Mouse (Mus musculus) hindbrain, embryonic 13.5 days (tissue): ENCODE data around the gene Gm8369. TPM values are rescaled to one million over a fixed set of nuclear protein-coding genes. Genes with fewer than 3 reads are reported as not detected.
"Not testable (repeated sequence)": the region's sequence is repeated elsewhere in the genome, so short reads cannot be mapped to it uniquely, and the experiment has no call there.

Source experiments
- ATAC-seq: fragments of 200-750 bp; cut with Nextera tagmentation; 2 replicates; pipeline ENCODE4 v1.8.0; 2017; ENCODE audit warnings: moderate TSS enrichment; ENCODE audit not compliant: low FRiP score
- H3K27ac ChIP-seq: fragments of 300-500 bp; sonication (generic); 2 replicates; pipeline ENCODE4 v1.5.1; 2015; ENCODE audit warnings: inconsistent platforms, mild to moderate bottlenecking, moderate library complexity
- H3K27me3 ChIP-seq: fragments of 300-500 bp; sonication (generic); 2 replicates; pipeline ENCODE4 v1.6.1; 2015; ENCODE audit warnings: mild to moderate bottlenecking, inconsistent platforms
- H3K36me3 ChIP-seq: fragments of 300-500 bp; sonication (generic); 2 replicates; pipeline ENCODE4 v1.6.1; 2015; ENCODE audit warnings: mild to moderate bottlenecking, inconsistent platforms
- H3K4me1 ChIP-seq: fragments of 300-500 bp; sonication (generic); replicated peaks from 2 replicates; pipeline ENCODE4 v1.6.1; 2015; ENCODE audit warnings: inconsistent platforms
- H3K4me2 ChIP-seq: fragments of 300-500 bp; sonication (generic); 2 replicates; pipeline ENCODE4 v1.6.1; 2015; ENCODE audit warnings: inconsistent platforms, mild to moderate bottlenecking, moderate library complexity
- H3K4me3 ChIP-seq: fragments of 300-500 bp; sonication (generic); 2 replicates; pipeline ENCODE4 v1.5.1; 2015; ENCODE audit warnings: mild to moderate bottlenecking, inconsistent platforms
- H3K9ac ChIP-seq: fragments of 300-500 bp; sonication (generic); 2 replicates; pipeline ENCODE4 v1.6.1; 2015; ENCODE audit warnings: mild to moderate bottlenecking, inconsistent platforms
- H3K9me3 ChIP-seq: fragments of 300-500 bp; sonication (generic); 2 replicates; pipeline ENCODE4 v1.6.1; 2016; ENCODE audit warnings: inconsistent platforms
- WGBS: fragments of 180-500 bp; shearing (Covaris S2); methylation state at CpG from one replicate; pipeline ENCODE4 v1.1.7; 2015; 5-methylcytosine and 5-hydroxymethylcytosine counted together
- polyA plus RNA-seq: library from polyadenylated mRNA; unstranded; fragments of >200 nt; fragmentation: Nextera tagmentation; extraction: Ambion mirVana; gene quantifications from 2 replicates; pipeline ENCODE4 v1.2.1, GENCODE M21; 2015

Gm8369 gene
- polyA plus RNA-seq, 1 experiment from 2014 or later, result not detected

- no peak overlapping the region for H3K9ac ChIP-seq
- no peaks in the 10 kb centered on the region for H3K36me3 ChIP-seq
- H3K4me1 ChIP-seq, result no peaks in the 10 kb centered on the region
- H3K4me3 ChIP-seq, result no peak overlapping the region
- ATAC-seq, result no peak
- no peaks in the 10 kb centered on the region for H3K9me3 ChIP-seq
- WGBS, result 86% methylated on average over 3 of the region's 3 CpGs
- no peaks in the 10 kb centered on the region for H3K27me3 ChIP-seq
- no peak overlapping the region for H3K4me2 ChIP-seq
- no peak overlapping the region for H3K27ac ChIP-seq
Observed at GRCm38 (mm10) chr19:11485266-11485665, 472 bp upstream of the Gm8369 start.

GRCm38 (mm10) chr19:11486599-11486998, 861 bp downstream of the Gm8369 start:
- WGBS, result 83% methylated on average over 1 of the region's 1 CpGs
- H3K4me2 ChIP-seq, result no peak overlapping the region
- H3K9me3 ChIP-seq, result no peaks in the 10 kb centered on the region
- ATAC-seq, result no peak
- no peaks in the 10 kb centered on the region for H3K27me3 ChIP-seq
- H3K36me3 ChIP-seq, result no peaks in the 10 kb centered on the region
- H3K4me1 ChIP-seq, result no peaks in the 10 kb centered on the region
- no peak overlapping the region for H3K27ac ChIP-seq
- H3K9ac ChIP-seq, result no peak overlapping the region
- H3K4me3 ChIP-seq, result no peak overlapping the region

GRCm38 (mm10) chr19:11491406-11492189, 5.9 kb downstream of the Gm8369 start:
- no peak for ATAC-seq
- 80% methylated on average over 4 of the region's 4 CpGs for WGBS
- Histone ChIP-seq H3K27me3 (no peaks in the 10 kb centered on the region), H3K9ac (no peak overlapping the region), H3K27ac (no peak overlapping the region), H3K9me3 (no peaks in the 10 kb centered on the region), H3K4me1 (no peaks in the 10 kb centered on the region), H3K36me3 (no peaks in the 10 kb centered on the region), H3K4me3 (no peak overlapping the region), H3K4me2 (no peak overlapping the region)

DNA sequence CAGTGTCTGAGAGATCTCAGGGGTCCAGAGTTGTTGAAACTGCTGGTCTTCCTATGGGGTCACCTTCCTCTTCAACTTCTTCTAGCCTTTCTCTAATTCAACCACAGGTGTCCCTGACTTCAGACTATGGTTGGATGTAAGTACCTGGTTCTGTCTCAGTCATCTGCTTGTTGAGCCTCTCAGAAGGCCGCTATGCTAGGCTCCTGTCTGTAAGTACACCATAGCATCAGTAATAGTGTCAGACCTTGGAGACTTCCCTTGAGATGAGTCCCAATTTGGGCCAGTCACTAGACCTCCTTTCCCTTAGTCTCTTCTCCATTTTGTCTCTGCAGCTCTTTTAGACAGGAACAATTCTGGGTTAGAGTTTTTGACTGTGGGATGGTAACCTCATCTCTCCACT, 6.9 kb downstream of the Gm8369 start:
- H3K27ac ChIP-seq, result no peak overlapping the region
- WGBS, result 87% methylated on average over 1 of the region's 1 CpGs
- no peaks in the 10 kb centered on the region for H3K36me3 ChIP-seq
- H3K27me3 ChIP-seq, result no peaks in the 10 kb centered on the region
- H3K9me3 ChIP-seq, result no peaks in the 10 kb centered on the region
- H3K4me1 ChIP-seq, result no peaks in the 10 kb centered on the region
- H3K4me3 ChIP-seq, result no peak overlapping the region
- no peak for ATAC-seq
- no peak overlapping the region for H3K9ac ChIP-seq
- no peak overlapping the region for H3K4me2 ChIP-seq

GRCm38 (mm10) chr19:11494519-11494918, 8.8 kb downstream of the Gm8369 start:
- H3K27me3 ChIP-seq, result no peaks in the 10 kb centered on the region
- H3K9ac ChIP-seq, result no peak overlapping the region
- H3K4me1 ChIP-seq, result no peaks in the 10 kb centered on the region
- H3K4me2 ChIP-seq, result no peak overlapping the region
- H3K36me3 ChIP-seq, result no peaks in the 10 kb centered on the region
- H3K9me3 ChIP-seq, result no peaks in the 10 kb centered on the region
- WGBS, result 85% methylated on average over 3 of the region's 3 CpGs
- ATAC-seq, result no peak
- no peak overlapping the region for H3K27ac ChIP-seq
- H3K4me3 ChIP-seq, result no peak overlapping the region

DNA sequence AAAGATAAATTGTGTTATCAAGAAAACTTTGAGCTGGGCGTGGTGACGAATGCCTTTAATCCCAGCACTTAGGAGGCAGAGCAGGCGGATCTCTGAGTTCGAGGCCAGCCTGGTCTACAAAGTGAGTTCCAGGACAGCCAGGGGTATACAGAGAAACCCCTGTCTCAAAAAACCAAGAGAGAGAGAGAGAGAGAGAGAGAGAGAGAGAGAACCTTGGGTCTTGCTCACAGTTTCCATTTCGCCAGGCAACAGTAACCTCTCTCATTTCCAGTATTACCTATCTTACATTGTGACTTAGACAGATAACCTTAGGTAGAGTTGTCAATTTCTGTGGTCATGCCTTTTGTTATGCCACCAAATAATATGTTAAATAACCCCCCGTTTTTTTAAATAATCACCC, 10.6 kb downstream of the Gm8369 start:
- no peak overlapping the region for H3K9ac ChIP-seq
- ATAC-seq, result no peak
- WGBS, result 89% methylated on average over 6 of the region's 6 CpGs
- H3K4me2 ChIP-seq, result no peak overlapping the region
- no peaks in the 10 kb centered on the region for H3K4me1 ChIP-seq
- no peaks in the 10 kb centered on the region for H3K9me3 ChIP-seq
- no peaks in the 10 kb centered on the region for H3K36me3 ChIP-seq
- H3K27ac ChIP-seq, result no peak overlapping the region
- H3K27me3 ChIP-seq, result no peaks in the 10 kb centered on the region
- no peak overlapping the region for H3K4me3 ChIP-seq

DNA sequence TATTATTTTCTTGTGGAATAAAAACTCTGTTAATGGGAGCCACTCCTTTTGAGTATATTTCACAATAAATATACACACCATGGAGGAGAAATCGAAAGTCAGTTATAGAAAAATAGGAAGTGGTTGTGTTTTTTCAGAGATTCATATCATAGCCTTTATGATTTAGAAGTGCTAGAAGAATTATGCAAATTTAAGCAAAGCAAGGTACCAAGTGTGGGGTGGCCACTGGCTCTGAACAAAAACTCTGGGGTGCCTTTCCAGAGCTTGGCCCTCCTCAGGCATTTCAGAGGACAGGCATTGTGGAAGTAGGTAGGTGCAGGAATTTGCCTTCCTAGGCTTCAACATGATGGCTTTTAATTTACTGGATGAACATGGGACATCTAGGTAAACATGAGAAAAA, 11.6 kb downstream of the Gm8369 start:
- H3K27me3 ChIP-seq, H3K4me2 ChIP-seq, H3K9me3 ChIP-seq, H3K4me3 ChIP-seq, H3K4me1 ChIP-seq, H3K36me3 ChIP-seq, ATAC-seq, H3K27ac ChIP-seq, H3K9ac ChIP-seq: not testable (repeated sequence)
- 85% methylated on average over 1 of the region's 1 CpGs for WGBS

DNA sequence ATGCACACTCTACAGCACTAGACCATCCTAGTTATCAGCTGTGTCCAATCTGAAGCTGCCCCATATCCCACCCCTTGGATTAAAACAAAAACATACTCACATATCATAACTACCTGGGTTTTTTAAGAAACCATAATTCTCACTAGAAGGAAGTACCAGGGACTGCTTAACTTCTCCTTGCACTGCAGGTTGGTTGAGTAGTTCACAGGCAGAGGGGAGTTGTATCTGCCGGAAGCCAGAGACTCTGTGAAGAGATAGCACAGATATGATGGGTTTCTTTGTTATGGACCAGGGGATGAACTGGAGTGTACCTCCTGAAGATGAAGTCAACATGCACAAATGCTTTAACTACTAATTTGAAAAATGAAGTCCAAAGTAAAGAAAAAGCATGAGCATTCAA, 15.1 kb downstream of the Gm8369 start:
- Histone ChIP-seq H3K36me3 (no peaks in the 10 kb centered on the region), H3K4me3 (no peak overlapping the region), H3K9me3 (no peaks in the 10 kb centered on the region), H3K4me2 (no peak overlapping the region), H3K9ac (no peak overlapping the region), H3K27me3 (no peaks in the 10 kb centered on the region), H3K4me1 (no peaks in the 10 kb centered on the region), H3K27ac (no peak overlapping the region)
- WGBS, result 93% methylated on average over 1 of the region's 1 CpGs
- no peak for ATAC-seq

GRCm38 (mm10) chr19:11501326-11501725, 15.6 kb downstream of the Gm8369 start:
- Histone ChIP-seq H3K9me3 (no peaks in the 10 kb centered on the region), H3K9ac (no peak overlapping the region), H3K4me1 (no peaks in the 10 kb centered on the region), H3K27ac (no peak overlapping the region), H3K4me2 (no peak overlapping the region), H3K27me3 (no peaks in the 10 kb centered on the region), H3K4me3 (no peak overlapping the region), H3K36me3 (no peaks in the 10 kb centered on the region)
- ATAC-seq, result no peak
- 90% methylated on average over 4 of the region's 4 CpGs for WGBS

DNA sequence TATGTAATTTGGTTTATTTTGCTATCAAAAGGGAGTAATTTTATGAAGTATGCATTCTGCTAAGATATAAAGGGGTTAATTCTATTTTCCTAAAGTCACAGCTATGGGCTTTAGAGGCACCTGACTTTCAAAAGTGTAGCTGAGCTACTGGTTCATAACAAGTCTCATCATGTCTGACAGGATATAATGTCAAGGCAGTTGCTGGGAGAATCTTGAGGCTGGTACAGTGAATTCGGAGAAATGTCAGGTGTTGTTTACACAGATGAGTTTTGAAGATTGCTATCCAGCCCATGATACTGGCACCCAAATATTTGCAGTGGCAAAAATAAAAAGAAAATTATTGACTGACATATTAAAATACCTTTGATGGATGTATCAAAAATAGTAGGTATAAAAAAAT, 19.1 kb downstream of the Gm8369 start:
- H3K27me3 ChIP-seq, result no peaks in the 10 kb centered on the region
- no peak overlapping the region for H3K27ac ChIP-seq
- no peak for ATAC-seq
- H3K36me3 ChIP-seq, result no peaks in the 10 kb centered on the region
- no peak overlapping the region for H3K4me2 ChIP-seq
- 95% methylated on average over 1 of the region's 1 CpGs for WGBS
- H3K4me3 ChIP-seq, result no peak overlapping the region
- H3K9me3 ChIP-seq, result no peaks in the 10 kb centered on the region
- no peaks in the 10 kb centered on the region for H3K4me1 ChIP-seq
- no peak overlapping the region for H3K9ac ChIP-seq

DNA sequence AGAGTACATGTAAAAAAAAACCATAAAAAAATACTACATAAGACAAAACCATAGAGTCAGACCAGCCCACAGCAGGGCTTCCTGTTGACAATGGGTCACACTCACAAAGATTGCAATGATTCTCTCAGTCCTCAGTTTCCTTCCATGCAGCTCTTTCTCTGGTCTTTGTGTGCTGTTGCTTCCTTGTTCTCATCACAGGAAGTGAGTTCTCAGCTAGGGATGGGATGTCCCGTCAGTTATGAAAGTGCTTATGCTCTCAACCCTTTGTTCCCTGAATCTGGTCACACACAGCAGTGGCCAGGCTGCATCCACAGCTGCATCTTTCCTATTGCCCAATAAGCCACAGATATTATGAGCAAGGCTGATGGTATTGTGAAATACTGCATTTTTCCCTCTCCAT, 27.7 kb downstream of the Gm8369 start:
- H3K4me3 ChIP-seq, result no peak overlapping the region
- H3K4me1 ChIP-seq, result no peaks in the 10 kb centered on the region
- no peaks in the 10 kb centered on the region for H3K9me3 ChIP-seq
- 64% methylated on average over 1 of the region's 1 CpGs for WGBS
- H3K9ac ChIP-seq, result no peak overlapping the region
- no peak overlapping the region for H3K27ac ChIP-seq
- no peak for ATAC-seq
- no peak overlapping the region for H3K4me2 ChIP-seq
- H3K27me3 ChIP-seq, result no peaks in the 10 kb centered on the region
- no peaks in the 10 kb centered on the region for H3K36me3 ChIP-seq

GRCm38 (mm10) chr19:11516246-11516645, 30.5 kb downstream of the Gm8369 start, which contains the start of gene Ms4a6b:
Ms4a6b (plus strand) TSS chr19:11516512.
- H3K9me3 ChIP-seq, result no peaks in the 10 kb centered on the region
- H3K9ac ChIP-seq, result no peak within 1 kb of the TSS
- H3K4me2 ChIP-seq, result no peak within 1 kb of the TSS
- H3K27ac ChIP-seq, result no peak within 1 kb of the TSS
- no peak for ATAC-seq
- no peaks in the 10 kb centered on the region for H3K4me1 ChIP-seq
- no peaks in the 10 kb centered on the region for H3K27me3 ChIP-seq
- no peaks in the 10 kb centered on the region for H3K36me3 ChIP-seq
- no peak within 1 kb of the TSS for H3K4me3 ChIP-seq

DNA sequence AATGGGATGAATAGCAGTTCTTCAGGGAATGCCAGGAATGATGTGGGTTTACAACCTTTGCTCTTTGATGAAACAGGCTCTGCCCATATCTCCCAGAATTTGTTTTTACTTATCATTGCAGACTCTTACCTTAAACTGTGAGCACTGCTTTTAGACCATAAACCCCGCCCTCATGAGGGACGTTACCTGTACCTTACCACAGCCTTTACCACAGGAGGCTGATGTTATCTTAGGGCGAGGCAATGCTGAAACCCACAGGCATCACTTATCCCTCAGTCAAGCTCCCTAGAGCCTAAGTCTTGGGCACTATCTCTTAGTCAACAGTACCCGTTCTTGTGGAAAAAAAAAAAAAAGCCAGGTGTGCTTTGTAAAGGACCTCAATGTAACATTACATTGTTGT, 31.1 kb downstream of the Gm8369 start:
- no peak overlapping the region for H3K4me2 ChIP-seq
- H3K4me1 ChIP-seq, result no peaks in the 10 kb centered on the region
- no peaks in the 10 kb centered on the region for H3K36me3 ChIP-seq
- no peak overlapping the region for H3K9ac ChIP-seq
- H3K9me3 ChIP-seq, result no peaks in the 10 kb centered on the region
- H3K27ac ChIP-seq, result no peak overlapping the region
- H3K4me3 ChIP-seq, result no peak overlapping the region
- no peaks in the 10 kb centered on the region for H3K27me3 ChIP-seq
- 84% methylated on average over 4 of the region's 4 CpGs for WGBS
- no peak for ATAC-seq
